In genomic region chr15:79443856-79444410, GRCm38 (mm10) we compare ENCODE assay signal across 19 mouse cellular contexts. TPM values are rescaled to one million over a fixed set of nuclear protein-coding genes. Genes with fewer than 3 reads are reported as not detected.
DNase-seq lines count a peak whose midpoint lies in the region; ATAC-seq and TF ChIP-seq lines count a peak whose summit lies in the region.
"Had no signal": no experiment of that assay in that cellular context is flagged by ENCODE, and none has a peak within 500 bp of the region (broad histone marks: within the 10 kb centered on the region; RNA-seq: fewer than 3 reads in every experiment).

No protein-coding gene starts in this region.

- H3K36me3 ChIP-seq in intestine, embryonic 16.5 days (ENCODE audit: control insufficient read depth, insufficient read depth, low read length): no peaks in the 10 kb centered on the region
- H3K36me3 ChIP-seq in intestine, postnatal 0 days (ENCODE audit: control insufficient read depth, insufficient read depth): no peaks in the 10 kb centered on the region
- H3K36me3 ChIP-seq in forebrain, embryonic 12.5 days (replicated peaks): no peaks in the 10 kb centered on the region
- H3K36me3 ChIP-seq: embryonic facial prominence, embryonic 12.5 days had no signal

- 0 out of 2 replicates have a peak overlapping the region, but pooled peaks have one; percentile 6 for H3K9ac ChIP-seq in intestine, embryonic 16.5 days (ENCODE audit: low read depth, low read length)
- no peak overlapping the region; the same call in 1 of the 2 replicates for H3K9ac ChIP-seq in intestine, postnatal 0 days (ENCODE audit: low read depth, low read length)
- no peak overlapping the region for H3K9ac ChIP-seq in forebrain, embryonic 12.5 days
- H3K9ac ChIP-seq: embryonic facial prominence, embryonic 12.5 days; lung, embryonic 14.5 days had no signal

- DNase-seq in frontal cortex, postnatal 25 days (ENCODE audit: low spot score in 2 of 2): no peak
- DNase-seq in brain, adult 2 months (ENCODE audit: low read depth, low spot score): peak; percentile 90
- peak; percentile 70 for DNase-seq in right cerebral cortex, postnatal 25 days
- DNase-seq in T-cell, adult 2 months (ENCODE audit: low spot score): no peak
- DNase-seq: cerebellum, adult 11 months; cerebellum, postnatal 36 days; gastrocnemius, postnatal 10 days; lung, embryonic 14.5 days; midbrain, embryonic 14.5 days; thymus, postnatal 25 days had no signal

- no peak overlapping the region for H3K4me3 ChIP-seq in intestine, embryonic 16.5 days (ENCODE audit: low read length)
- no peak overlapping the region for H3K4me3 ChIP-seq in intestine, postnatal 0 days (ENCODE audit: low read depth, low read length)
- H3K4me3 ChIP-seq in forebrain, embryonic 12.5 days (replicated peaks): no peak overlapping the region
- H3K4me3 ChIP-seq: embryonic facial prominence, embryonic 12.5 days had no signal

- H3K4me2 ChIP-seq in intestine, embryonic 16.5 days (ENCODE audit: low read depth, low read length): no peak overlapping the region
- H3K4me2 ChIP-seq in intestine, postnatal 0 days (replicated peaks; ENCODE audit: low read depth): no peak overlapping the region
- no peak overlapping the region for H3K4me2 ChIP-seq in forebrain, embryonic 12.5 days
- H3K4me2 ChIP-seq: embryonic facial prominence, embryonic 12.5 days; liver, embryonic 11.5 days; lung, embryonic 14.5 days had no signal

- ATAC-seq in frontal cortex, adult (ENCODE audit: low TSS enrichment): peak; percentile 82
- ATAC-seq in intestine, embryonic 16.5 days: no peak
- ATAC-seq in intestine, postnatal 0 days: no peak
- ATAC-seq in forebrain, embryonic 12.5 days (ENCODE audit: low FRiP score): no peak
- ATAC-seq: hindbrain, postnatal 0 days; Patski had no signal

- no peaks in the 10 kb centered on the region for H3K27me3 ChIP-seq in intestine, embryonic 16.5 days (replicated peaks; ENCODE audit: control insufficient read depth, insufficient read depth, low read length)
- no peaks in the 10 kb centered on the region for H3K27me3 ChIP-seq in intestine, postnatal 0 days (replicated peaks; ENCODE audit: control insufficient read depth, insufficient read depth, low read length)
- H3K27me3 ChIP-seq in forebrain, embryonic 12.5 days: 0 out of 2 replicates have a peak, but pooled peaks cover 7% of the 10 kb centered on the region
- H3K27me3 ChIP-seq: embryonic facial prominence, embryonic 12.5 days; Patski had no signal

- H3K27ac ChIP-seq in intestine, embryonic 16.5 days (ENCODE audit: low read length): no peak overlapping the region
- no peak overlapping the region for H3K27ac ChIP-seq in intestine, postnatal 0 days (ENCODE audit: low read depth, low read length)
- no peak overlapping the region for H3K27ac ChIP-seq in forebrain, embryonic 12.5 days
- H3K27ac ChIP-seq: embryonic facial prominence, embryonic 12.5 days; hindbrain, postnatal 0 days; macrophage had no signal

- peaks cover 23% of the 10 kb centered on the region for H3K4me1 ChIP-seq in intestine, embryonic 16.5 days (ENCODE audit: control insufficient read depth, insufficient read depth, low read length)
- H3K4me1 ChIP-seq in intestine, postnatal 0 days (replicated peaks; ENCODE audit: control insufficient read depth, insufficient read depth, low read length): 0 out of 2 replicates have a peak, but pooled peaks cover 5% of the 10 kb centered on the region
- H3K4me1 ChIP-seq in forebrain, embryonic 12.5 days: peaks cover 27% of the 10 kb centered on the region

- 61% methylated on average over 7 of the region's 7 CpGs for WGBS in intestine, embryonic 16.5 days
- WGBS in intestine, postnatal 0 days: 71% methylated on average over 7 of the region's 7 CpGs
- WGBS in forebrain, embryonic 12.5 days: 66% methylated on average over 7 of the region's 7 CpGs

- no peak for TF ChIP-seq CTCF in intestine, postnatal 0 days (IDR thresholded peaks at IDR 0.05; ENCODE audit: low read depth)

- H3K9me3 ChIP-seq in intestine, embryonic 16.5 days (ENCODE audit: control insufficient read depth, low read length): no peaks in the 10 kb centered on the region
- H3K9me3 ChIP-seq in intestine, postnatal 0 days (ENCODE audit: control insufficient read depth): no peaks in the 10 kb centered on the region
- H3K9me3 ChIP-seq in forebrain, embryonic 12.5 days: no peaks in the 10 kb centered on the region
- H3K9me3 ChIP-seq: embryonic facial prominence, embryonic 12.5 days had no signal

RNA-seq across cellular contexts. Expression of gene Csnk1e, which starts 11.4 kb away (rescaled TPM):
- polyA plus RNA-seq in intestine, embryonic 16.5 days (2015; fragmentation: Nextera tagmentation; extraction: Ambion mirVana): 28.9 and 30.8 TPM in 2 replicates
- 18.2 and 25.7 TPM in 2 replicates for polyA plus RNA-seq in intestine, postnatal 0 days (2015; fragmentation: Nextera tagmentation; extraction: Ambion mirVana)
- 245 and 267 TPM in 2 replicates for polyA plus RNA-seq in forebrain, embryonic 12.5 days (2016; fragmentation: Nextera tagmentation; extraction: Ambion mirVana)

RNA-seq across cellular contexts. Expression of gene Tmem184b, which starts 40.6 kb away (rescaled TPM):
- polyA plus RNA-seq in intestine, embryonic 16.5 days (2015; fragmentation: Nextera tagmentation; extraction: Ambion mirVana): 43.6 and 46.4 TPM in 2 replicates
- 32.7 and 34.1 TPM in 2 replicates for polyA plus RNA-seq in intestine, postnatal 0 days (2015; fragmentation: Nextera tagmentation; extraction: Ambion mirVana)
- polyA plus RNA-seq in forebrain, embryonic 12.5 days (2016; fragmentation: Nextera tagmentation; extraction: Ambion mirVana): 41.3 and 43.6 TPM in 2 replicates

Comparison
In these comparisons a context has a peak if more than half of its experiments do, and no peak if none do; other contexts are left out.
1. DNase-seq: peak in brain, adult 2 months (single experiment) and right cerebral cortex, postnatal 25 days (single experiment); none in frontal cortex, postnatal 25 days (0 of 2) and T-cell, adult 2 months (single experiment).